Mouse (Mus musculus) WW6 (cell line): ENCODE measurements around the gene Actn4.

ENCODE experiments used
- DNase-seq: peaks from one replicate; pipeline ENCODE4 v3.0.0-alpha.2; 2013; ENCODE audit warnings: low read depth, low spot score

Gene Actn4

GRCm38 (mm10) chr7:28950346-28951037 is 11.6 kb downstream of the Actn4 start:
- no peak for DNase-seq

GRCm38 (mm10) chr7:28949298-28949697 is 12.8 kb downstream of the Actn4 start:
- DNase-seq, result no peak

GRCm38 (mm10) chr7:28948746-28949145 is 13.4 kb downstream of the Actn4 start:
- DNase-seq, result no peak

- DNase-seq, result no peak
Measured at GRCm38 (mm10) chr7:28946271-28946610, 15.9 kb downstream of the Actn4 start.

- DNase-seq, result no peak
Measured at GRCm38 (mm10) chr7:28945416-28946270, 16.5 kb downstream of the Actn4 start.

- DNase-seq, result no peak
Measured at GRCm38 (mm10) chr7:28944756-28945415, 17.3 kb downstream of the Actn4 start.

- DNase-seq, result no peak
Measured at GRCm38 (mm10) chr7:28943451-28944180, 18.5 kb downstream of the Actn4 start.

- no peak for DNase-seq
Measured at GRCm38 (mm10) chr7:28941542-28941941, 20.6 kb downstream of the Actn4 start.

GRCm38 (mm10) chr7:28941129-28941528 is 21.0 kb downstream of the Actn4 start:
- DNase-seq, result no peak

- DNase-seq, result no peak
Measured at GRCm38 (mm10) chr7:28939418-28940183, 22.5 kb downstream of the Actn4 start.

- DNase-seq, result no peak
Measured at GRCm38 (mm10) chr7:28938654-28939053, 23.5 kb downstream of the Actn4 start.

GRCm38 (mm10) chr7:28936787-28937186 is 25.4 kb downstream of the Actn4 start:
- no peak for DNase-seq

- DNase-seq, result no peak
Measured at GRCm38 (mm10) chr7:28933825-28934224, 28.3 kb downstream of the Actn4 start.

- peak; percentile 53 for DNase-seq
Measured at GRCm38 (mm10) chr7:28932421-28933041, 29.6 kb downstream of the Actn4 start.

GRCm38 (mm10) chr7:28931695-28932039 is 30.5 kb downstream of the Actn4 start:
- no peak for DNase-seq

GRCm38 (mm10) chr7:28931032-28931694 is 31.0 kb downstream of the Actn4 start:
- DNase-seq, result no peak

- no peak for DNase-seq
Measured at GRCm38 (mm10) chr7:28930320-28931031, 31.7 kb downstream of the Actn4 start.

- DNase-seq, result no peak
Measured at GRCm38 (mm10) chr7:28929381-28929780, 32.8 kb downstream of the Actn4 start.

- no peak for DNase-seq
Measured at GRCm38 (mm10) chr7:28926172-28926571, 36.0 kb downstream of the Actn4 start.
